Mouse (Mus musculus) bone marrow macrophage, adult 2 months (primary cell): ENCODE results near the gene Ccm2.

Experiments used
- CTCF ChIP-seq: IDR thresholded peaks from 2 replicates; pipeline ENCODE4 v1.5.1; 2012; ENCODE audit warnings: low read depth, mild to moderate bottlenecking, low read length, moderate library complexity
- POLR2A ChIP-seq: IDR thresholded peaks from 2 replicates; pipeline ENCODE4 v1.6.1; 2012; ENCODE audit warnings: mild to moderate bottlenecking, low read depth, low read length, borderline replicate concordance

- TF ChIP-seq CTCF, result no peak
- TF ChIP-seq POLR2A, result no peak
Observed at GRCm38 (mm10) chr11:6627731-6628130, 81.0 kb downstream of the Ccm2 start.
